Mouse (Mus musculus) bone marrow macrophage, adult 2 months (primary cell): ENCODE data around the gene Gm11938.

Experiments used
- CTCF ChIP-seq: IDR thresholded peaks from 2 replicates; pipeline ENCODE4 v1.5.1; 2012; ENCODE audit warnings: low read depth, mild to moderate bottlenecking, low read length, moderate library complexity
- POLR2A ChIP-seq: IDR thresholded peaks from 2 replicates; pipeline ENCODE4 v1.6.1; 2012; ENCODE audit warnings: mild to moderate bottlenecking, low read depth, low read length, borderline replicate concordance

DNA sequence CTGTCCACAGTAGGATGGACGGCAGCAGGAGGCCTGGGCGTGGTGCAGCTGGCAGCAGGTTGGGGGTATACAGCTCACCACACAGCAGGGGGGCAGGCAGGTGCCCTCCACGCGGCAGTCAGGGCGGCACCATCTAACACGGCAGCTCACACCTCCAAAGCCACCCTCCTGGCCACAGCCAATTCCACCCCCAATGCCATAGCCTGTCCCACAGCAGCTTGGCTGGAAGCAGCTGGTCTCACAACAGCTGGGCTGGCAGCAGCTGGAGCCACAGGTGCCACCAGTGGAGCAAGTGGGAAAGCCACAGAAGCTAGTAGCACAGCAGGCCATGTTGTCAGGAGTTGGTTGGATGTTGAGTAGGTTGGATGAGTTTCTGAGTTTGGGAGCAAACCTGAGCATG lies 22.5 kb downstream of the Gm11938 start, which contains the start of gene Krtap1-5:
- TF ChIP-seq CTCF (no peak), POLR2A (no peak)
